Mouse (Mus musculus): ENCODE data around the gene Ibsp. TPM values are rescaled to one million over a fixed set of nuclear protein-coding genes. Genes with fewer than 3 reads are reported as not detected.

Ibsp gene
- polyA plus RNA-seq (2015; fragmentation: Nextera tagmentation; extraction: Ambion mirVana), result not detected in 2 replicates

- no peaks in the 10 kb centered on the region for H3K4me1 ChIP-seq (replicated peaks; ENCODE audit: insufficient read depth, low read length)
- no peak within 1 kb of the TSS for H3K9ac ChIP-seq (ENCODE audit: low read depth, low read length)
- no peaks in the 10 kb centered on the region for H3K27me3 ChIP-seq (ENCODE audit: insufficient read depth, low read length)
- 55% methylated on average over 6 of the region's 6 CpGs for WGBS
- DNase-seq (ENCODE audit: low spot score) (no peak), ATAC-seq (replicated peaks; ENCODE audit: low FRiP score, low read depth) (no peak)
- H3K4me3 ChIP-seq (replicated peaks; ENCODE audit: low read depth, low read length), result no peak within 1 kb of the TSS
- no peak within 1 kb of the TSS for H3K4me2 ChIP-seq (ENCODE audit: low read length)
- no peak for TF ChIP-seq CTCF (IDR thresholded peaks at IDR 0.05; ENCODE audit: low read depth)
- H3K9me3 ChIP-seq (replicated peaks; ENCODE audit: low read length), result no peaks in the 10 kb centered on the region
- no peak within 1 kb of the TSS for H3K27ac ChIP-seq
- H3K36me3 ChIP-seq (ENCODE audit: insufficient read depth, low read length), result no peaks in the 10 kb centered on the region
These were observed at the start of gene Ibsp for GRCm38 (mm10) chr5:104298994-104299393. Ibsp (plus strand) TSS chr5:104299171.

DNA sequence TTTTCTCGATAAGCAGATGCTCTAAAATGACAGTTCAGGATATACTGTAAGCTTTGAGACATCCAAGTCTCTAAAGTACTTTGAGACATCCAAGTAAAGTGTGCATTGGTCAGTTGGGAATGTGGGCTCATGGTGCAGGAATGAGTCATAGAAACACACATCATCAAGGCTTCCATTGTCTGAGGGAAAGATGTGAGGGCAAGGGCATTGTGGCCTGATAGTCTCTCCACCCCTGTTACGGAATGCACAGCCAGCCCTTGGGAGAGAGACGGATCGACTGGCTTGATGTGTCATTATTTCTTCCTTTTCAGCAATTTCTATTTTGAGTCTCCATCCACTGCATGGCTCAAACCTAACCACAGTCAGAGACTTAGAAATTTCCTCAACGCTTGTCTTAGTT is 47.2 kb upstream of the Ibsp start:
- no peak for TF ChIP-seq CTCF (IDR thresholded peaks at IDR 0.05; ENCODE audit: low read depth)
- no peaks in the 10 kb centered on the region for H3K27me3 ChIP-seq (ENCODE audit: insufficient read depth, low read length)
- no peaks in the 10 kb centered on the region for H3K4me1 ChIP-seq (replicated peaks; ENCODE audit: insufficient read depth, low read length)
- no peak overlapping the region for H3K4me2 ChIP-seq (ENCODE audit: low read length)
- H3K4me3 ChIP-seq (replicated peaks; ENCODE audit: low read depth, low read length), result no peak overlapping the region
- no peak overlapping the region for H3K27ac ChIP-seq
- no peaks in the 10 kb centered on the region for H3K9me3 ChIP-seq (replicated peaks; ENCODE audit: low read length)
- no peak for ATAC-seq (replicated peaks; ENCODE audit: low FRiP score, low read depth)
- DNase-seq (ENCODE audit: low spot score), result no peak
- no peak overlapping the region for H3K9ac ChIP-seq (ENCODE audit: low read depth, low read length)
- 80% methylated on average over 5 of the region's 5 CpGs for WGBS
- no peaks in the 10 kb centered on the region for H3K36me3 ChIP-seq (ENCODE audit: insufficient read depth, low read length)

DNA sequence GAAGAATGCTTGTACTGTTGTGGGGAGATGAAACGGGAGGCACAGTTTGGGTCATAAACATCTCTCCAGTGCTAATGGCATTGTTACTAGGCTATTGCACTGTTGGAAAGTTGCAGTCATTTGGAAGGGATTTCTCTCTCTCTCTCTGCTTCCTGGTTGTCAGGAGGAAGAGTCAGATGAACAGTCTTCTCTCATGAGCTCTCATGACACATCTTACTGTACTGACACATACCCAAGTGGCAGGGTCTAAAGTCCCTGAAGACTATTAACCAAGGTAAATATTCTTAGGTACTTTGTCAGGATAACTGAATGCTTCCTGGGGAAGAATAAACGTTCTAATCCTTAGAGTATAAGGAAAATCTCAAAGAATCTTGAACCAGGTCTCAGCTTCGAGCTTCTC is 42.4 kb upstream of the Ibsp start:
- 62% methylated on average over 3 of the region's 3 CpGs for WGBS
- TF ChIP-seq CTCF (IDR thresholded peaks at IDR 0.05; ENCODE audit: low read depth), result no peak
- no peak overlapping the region for H3K4me3 ChIP-seq (replicated peaks; ENCODE audit: low read depth, low read length)
- H3K27ac ChIP-seq, result no peak overlapping the region
- no peak overlapping the region for H3K4me2 ChIP-seq (ENCODE audit: low read length)
- H3K9ac ChIP-seq (ENCODE audit: low read depth, low read length), result no peak overlapping the region
- ATAC-seq (replicated peaks; ENCODE audit: low FRiP score, low read depth), result no peak
- no peak for DNase-seq (ENCODE audit: low spot score)
- H3K27me3 ChIP-seq (ENCODE audit: insufficient read depth, low read length), result no peaks in the 10 kb centered on the region
- H3K4me1 ChIP-seq (replicated peaks; ENCODE audit: insufficient read depth, low read length), result no peaks in the 10 kb centered on the region
- H3K9me3 ChIP-seq (replicated peaks; ENCODE audit: low read length), result no peaks in the 10 kb centered on the region
- no peaks in the 10 kb centered on the region for H3K36me3 ChIP-seq (ENCODE audit: insufficient read depth, low read length)

- H3K9me3 ChIP-seq (replicated peaks; ENCODE audit: low read length), result no peaks in the 10 kb centered on the region
- DNase-seq (ENCODE audit: low spot score) (no peak), ATAC-seq (replicated peaks; ENCODE audit: low FRiP score, low read depth) (no peak)
- H3K27me3 ChIP-seq (ENCODE audit: insufficient read depth, low read length), result no peaks in the 10 kb centered on the region
- no peak overlapping the region for H3K27ac ChIP-seq
- H3K4me2 ChIP-seq (ENCODE audit: low read length), result no peak overlapping the region
- no peak for TF ChIP-seq CTCF (IDR thresholded peaks at IDR 0.05; ENCODE audit: low read depth)
- no peak overlapping the region for H3K9ac ChIP-seq (ENCODE audit: low read depth, low read length)
- H3K36me3 ChIP-seq (ENCODE audit: insufficient read depth, low read length), result no peaks in the 10 kb centered on the region
- H3K4me1 ChIP-seq (replicated peaks; ENCODE audit: insufficient read depth, low read length), result no peaks in the 10 kb centered on the region
- no peak overlapping the region for H3K4me3 ChIP-seq (replicated peaks; ENCODE audit: low read depth, low read length)
- 74% methylated on average over 4 of the region's 4 CpGs for WGBS
These were observed 37.0 kb upstream of the Ibsp start for GRCm38 (mm10) chr5:104261908-104262461.

GRCm38 (mm10) chr5:104263014-104263776 is 35.8 kb upstream of the Ibsp start:
- 84% methylated on average over 13 of the region's 13 CpGs for WGBS
- Histone ChIP-seq H3K4me1 (replicated peaks; ENCODE audit: insufficient read depth, low read length) (no peaks in the 10 kb centered on the region), H3K4me2 (ENCODE audit: low read length) (no peak overlapping the region), H3K27ac (no peak overlapping the region), H3K4me3 (replicated peaks; ENCODE audit: low read depth, low read length) (no peak overlapping the region), H3K27me3 (ENCODE audit: insufficient read depth, low read length) (no peaks in the 10 kb centered on the region), H3K36me3 (ENCODE audit: insufficient read depth, low read length) (no peaks in the 10 kb centered on the region), H3K9me3 (replicated peaks; ENCODE audit: low read length) (no peaks in the 10 kb centered on the region), H3K9ac (ENCODE audit: low read depth, low read length) (no peak overlapping the region)
- no peak for ATAC-seq (replicated peaks; ENCODE audit: low FRiP score, low read depth)
- no peak for DNase-seq (ENCODE audit: low spot score)
- no peak for TF ChIP-seq CTCF (IDR thresholded peaks at IDR 0.05; ENCODE audit: low read depth)

DNA sequence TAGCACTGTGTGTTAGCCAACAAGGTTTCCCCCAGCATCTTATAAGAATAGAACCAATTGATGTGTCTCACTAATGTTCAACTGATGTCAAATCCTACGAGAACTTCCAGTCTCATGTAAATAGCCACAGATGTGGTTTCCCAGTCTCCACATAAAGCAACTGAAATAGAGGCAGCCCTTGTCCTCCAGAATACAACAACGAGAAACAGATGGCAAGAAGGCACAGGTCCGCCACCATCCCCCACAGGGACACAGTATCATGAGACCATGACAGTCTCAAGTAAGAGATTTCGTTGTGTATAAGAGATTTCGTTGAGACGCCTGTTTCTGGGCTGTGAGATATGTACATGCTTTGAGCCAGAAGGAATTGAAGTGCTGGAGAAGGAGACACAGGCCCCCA is 4.8 kb upstream of the Ibsp start:
- DNase-seq (ENCODE audit: low spot score), result no peak

More for the DNA sequence above, 4.8 kb upstream of the Ibsp start:
- H3K27ac ChIP-seq, result no peak overlapping the region
- no peak overlapping the region for H3K9ac ChIP-seq (ENCODE audit: low read depth, low read length)
- no peak for TF ChIP-seq CTCF (IDR thresholded peaks at IDR 0.05; ENCODE audit: low read depth)
- no peaks in the 10 kb centered on the region for H3K36me3 ChIP-seq (ENCODE audit: insufficient read depth, low read length)
- H3K9me3 ChIP-seq (replicated peaks; ENCODE audit: low read length), result no peaks in the 10 kb centered on the region
- H3K4me3 ChIP-seq (replicated peaks; ENCODE audit: low read depth, low read length), result no peak overlapping the region
- 76% methylated on average over 6 of the region's 6 CpGs for WGBS
- ATAC-seq (replicated peaks; ENCODE audit: low FRiP score, low read depth), result no peak
- H3K27me3 ChIP-seq (ENCODE audit: insufficient read depth, low read length), result no peaks in the 10 kb centered on the region
- no peak overlapping the region for H3K4me2 ChIP-seq (ENCODE audit: low read length)
- no peaks in the 10 kb centered on the region for H3K4me1 ChIP-seq (replicated peaks; ENCODE audit: insufficient read depth, low read length)

Data from kidney, postnatal 0 days (tissue).